Mouse (Mus musculus) ovary, postnatal 14 days (tissue): ENCODE results near the gene Cmbl.
A peak's percentile ranks its signal among the peaks of the same experiment; 100 is the strongest.

Experiments
- DNase-seq: peaks from one replicate; pipeline ENCODE4 v3.0.0; 2022; ENCODE audit warnings: low spot score

The Cmbl gene

DNA sequence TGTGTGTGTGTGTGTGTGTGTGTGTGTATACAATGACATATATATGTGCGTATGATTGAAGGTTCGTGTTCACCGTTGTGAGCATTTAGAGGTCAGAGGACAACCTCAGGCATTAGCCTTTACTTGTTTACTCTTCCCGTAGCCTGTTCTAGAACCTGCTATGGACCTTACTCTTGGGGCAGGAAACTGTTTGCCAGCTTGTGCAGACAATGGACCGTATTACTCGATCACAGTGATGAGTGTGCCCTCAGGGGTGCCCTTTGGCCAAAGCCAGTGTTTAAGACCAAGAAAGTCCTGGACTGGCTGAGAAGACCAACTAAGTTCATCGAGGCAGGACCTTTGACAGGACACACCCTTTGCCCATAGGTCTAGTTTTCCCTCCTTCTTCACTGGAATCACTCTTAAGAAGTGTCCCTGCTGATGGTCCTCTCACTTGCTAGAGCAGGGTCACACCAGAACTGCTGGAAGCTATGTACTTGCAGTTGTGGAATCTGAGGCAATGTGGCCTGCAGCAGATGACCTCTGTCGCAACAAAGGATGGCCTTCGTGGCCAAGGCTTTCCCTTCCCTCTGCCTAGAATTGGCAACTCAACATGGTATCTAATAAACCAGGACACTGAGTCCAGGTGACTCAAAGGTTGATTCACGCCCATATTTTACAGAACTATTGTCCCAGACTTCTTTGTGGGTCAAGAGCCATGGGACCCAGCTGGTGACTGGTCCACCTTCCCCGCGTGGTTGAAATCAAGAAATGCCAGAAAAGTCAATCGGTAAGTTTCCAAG lies 18.3 kb downstream of the Cmbl start:
- DNase-seq: no peak

DNA sequence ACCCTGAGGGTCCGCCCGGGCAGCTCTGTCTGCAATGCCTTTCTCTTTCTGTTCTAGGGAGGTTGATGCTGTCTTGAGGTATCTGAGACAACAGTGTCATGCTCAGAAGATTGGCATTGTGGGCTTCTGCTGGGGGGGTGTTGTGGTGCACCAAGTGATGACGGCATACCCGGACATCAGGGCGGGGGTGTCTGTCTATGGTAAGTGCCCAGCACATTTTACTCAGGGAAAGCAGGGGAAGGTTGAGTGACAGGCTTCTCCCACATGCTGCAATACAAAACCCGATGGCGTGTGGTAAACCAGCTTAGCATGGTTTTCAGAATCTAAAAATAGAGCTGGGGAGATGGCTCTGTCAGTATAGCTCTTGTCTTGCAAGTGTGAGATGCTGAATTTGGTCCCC lies 20.0 kb downstream of the Cmbl start:
- DNase-seq: no peak

DNA sequence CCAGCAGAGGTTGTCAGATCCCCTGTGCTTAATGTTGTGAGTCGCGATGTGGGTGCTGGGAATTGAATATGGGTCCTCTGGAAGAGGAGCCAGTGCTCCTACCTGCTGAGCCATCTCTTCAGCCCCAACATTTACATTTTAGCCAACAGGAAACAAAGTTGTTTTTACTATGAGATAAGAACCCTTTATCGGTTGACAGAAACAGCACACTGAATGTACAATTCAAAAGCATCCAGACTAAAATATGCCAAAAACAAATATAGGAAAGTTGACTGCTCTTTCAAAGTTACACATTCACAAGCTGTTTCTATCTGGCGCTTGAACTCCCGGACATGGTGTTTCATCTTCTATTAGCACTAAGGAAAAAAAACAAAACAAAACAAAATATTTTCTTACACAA lies 20.9 kb downstream of the Cmbl start:
- DNase-seq: no peak

DNA sequence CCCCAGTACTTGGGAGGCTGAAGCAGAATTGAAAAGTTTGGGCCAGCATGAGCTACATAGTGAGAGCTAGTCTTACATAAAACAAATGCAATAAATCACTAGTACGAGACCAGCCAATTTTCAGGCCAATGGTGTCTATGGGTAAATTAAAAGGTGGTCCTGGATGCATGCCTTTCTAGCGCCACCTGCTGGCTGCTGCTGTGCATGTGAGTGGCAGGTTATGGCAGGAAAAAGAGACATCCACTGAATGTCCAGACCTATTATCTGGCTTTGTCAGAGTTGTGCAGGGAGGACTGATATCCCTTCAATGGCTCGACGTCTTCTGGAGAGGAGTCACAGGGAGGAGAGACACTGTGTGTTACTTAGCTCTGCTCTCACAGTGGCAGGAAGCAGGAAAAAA lies 21.3 kb downstream of the Cmbl start:
- DNase-seq: peak; percentile 85

DNA sequence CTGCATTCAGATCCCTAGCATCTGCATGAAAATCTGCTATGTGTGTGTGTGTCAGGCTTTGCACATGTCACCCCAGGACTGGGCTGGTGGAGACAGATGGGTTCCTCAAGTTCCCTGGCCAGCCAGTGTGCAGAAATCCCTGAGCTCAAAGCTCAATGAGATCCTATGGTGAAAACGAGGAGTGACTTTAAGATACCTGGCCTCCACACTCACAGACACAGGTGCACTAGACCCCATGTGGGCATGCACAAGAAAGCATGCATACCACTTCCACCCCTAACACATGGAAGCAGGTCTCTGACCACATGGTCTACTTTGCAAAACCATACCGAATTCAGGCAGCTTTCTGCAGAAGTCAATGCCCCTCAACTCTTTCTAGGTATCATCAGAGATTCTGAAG lies 22.6 kb downstream of the Cmbl start:
- no peak for DNase-seq

DNA sequence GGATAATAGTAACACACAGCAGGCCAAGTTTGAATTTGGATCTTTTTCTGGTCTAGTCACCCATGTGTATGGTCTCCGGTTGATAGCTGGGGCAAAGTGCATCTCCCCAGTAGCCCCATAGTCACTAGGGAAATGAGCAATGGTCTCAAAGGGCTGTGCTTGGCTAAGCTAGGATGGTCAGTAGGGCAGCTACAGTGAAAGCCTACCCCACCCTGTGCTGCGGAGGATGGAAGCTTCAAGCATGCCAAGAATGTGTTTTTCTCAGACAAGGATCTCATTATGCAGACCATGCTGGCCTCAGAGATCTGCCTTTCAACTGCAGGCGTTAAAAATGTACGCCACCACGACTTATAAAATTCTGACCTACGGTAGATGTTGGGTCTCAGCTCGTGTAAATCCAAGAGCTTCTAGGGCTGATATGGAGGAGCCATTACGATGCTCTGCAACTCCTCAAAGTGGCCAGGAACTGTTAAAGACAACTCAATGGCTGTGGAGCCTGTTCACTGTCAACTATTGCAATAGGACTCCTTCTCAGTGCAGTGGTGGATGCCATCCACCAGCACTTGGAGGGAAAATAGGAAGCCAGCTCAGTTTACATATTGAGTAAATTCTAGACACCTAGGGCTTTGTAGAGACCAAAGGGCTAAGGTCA lies 23.9 kb downstream of the Cmbl start:
- DNase-seq: no peak

DNA sequence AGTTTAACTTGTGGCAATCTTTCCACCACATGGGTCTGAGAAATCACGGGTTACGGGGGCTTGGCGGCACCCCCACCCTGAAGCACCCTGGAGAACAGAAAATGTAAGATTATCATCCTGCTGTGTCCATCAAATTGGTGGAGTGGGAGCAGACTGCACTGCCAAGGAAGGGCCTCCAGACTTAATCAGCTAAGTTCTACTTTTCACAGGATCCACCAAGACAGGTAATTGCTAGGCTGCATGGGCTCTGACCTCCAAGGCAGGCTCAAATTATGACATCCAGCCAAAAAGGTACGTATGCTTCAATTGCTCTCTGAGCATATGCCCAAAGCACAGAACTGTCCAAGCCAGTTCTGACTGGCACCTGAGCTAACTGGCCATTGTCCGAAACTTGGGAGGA lies 25.0 kb downstream of the Cmbl start:
- no peak for DNase-seq

DNA sequence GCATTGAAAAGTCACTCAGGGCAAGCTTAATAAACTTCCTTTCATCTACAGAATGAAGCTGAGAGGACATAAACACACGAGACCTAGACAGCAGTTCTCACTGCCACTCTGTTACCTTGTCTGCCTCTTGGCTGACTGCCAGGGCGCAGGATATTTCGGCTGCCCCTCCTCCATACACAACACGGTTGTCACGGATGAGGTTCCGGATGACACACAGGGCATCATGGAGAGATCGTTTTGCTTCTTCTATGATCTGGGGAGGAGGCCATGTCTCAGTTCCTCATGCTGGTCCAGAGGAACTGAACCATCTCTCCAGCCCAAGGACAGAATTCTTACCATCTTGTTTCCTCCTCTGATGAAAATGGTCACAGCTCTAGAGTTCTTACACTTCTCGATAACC lies 27.3 kb downstream of the Cmbl start:
- DNase-seq: no peak

DNA sequence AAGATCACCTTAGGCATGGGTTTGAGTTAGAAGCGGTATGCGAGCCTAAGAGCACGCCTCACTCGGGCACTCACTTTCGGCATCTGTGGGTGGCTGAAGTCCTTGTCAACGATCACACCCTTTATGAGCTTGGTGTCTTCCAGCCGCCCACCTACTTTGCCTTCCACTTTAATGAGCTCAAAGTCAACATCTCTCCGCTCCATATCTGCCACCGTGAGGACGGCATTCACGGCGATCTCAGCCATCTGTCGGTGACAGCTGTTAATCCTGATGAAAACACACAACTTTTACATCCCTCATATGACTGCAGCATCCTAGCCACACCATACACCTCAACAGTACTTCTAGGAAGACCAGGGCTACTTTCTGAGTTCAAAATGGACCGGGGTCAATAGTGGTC lies 29.1 kb downstream of the Cmbl start:
- DNase-seq: no peak

DNA sequence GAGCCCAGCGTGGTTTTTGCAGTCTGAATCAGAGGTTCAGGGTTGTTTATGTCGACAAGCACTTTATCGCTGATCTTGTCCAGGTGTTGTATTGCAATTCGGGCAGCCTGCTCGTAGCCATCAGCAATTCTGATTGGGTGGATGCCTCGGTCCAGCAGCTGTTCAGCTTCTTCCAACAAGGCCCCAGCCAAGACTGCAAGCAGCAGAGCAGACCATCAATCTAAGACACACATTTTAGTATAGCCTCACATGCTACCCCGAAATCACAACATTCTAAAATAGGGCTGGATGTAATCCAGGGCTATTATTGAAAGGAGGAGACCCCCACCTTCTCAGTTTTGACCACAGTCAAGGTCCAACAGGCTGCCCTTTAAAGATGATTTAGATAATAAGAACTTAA lies 30.5 kb downstream of the Cmbl start:
- no peak for DNase-seq

DNA sequence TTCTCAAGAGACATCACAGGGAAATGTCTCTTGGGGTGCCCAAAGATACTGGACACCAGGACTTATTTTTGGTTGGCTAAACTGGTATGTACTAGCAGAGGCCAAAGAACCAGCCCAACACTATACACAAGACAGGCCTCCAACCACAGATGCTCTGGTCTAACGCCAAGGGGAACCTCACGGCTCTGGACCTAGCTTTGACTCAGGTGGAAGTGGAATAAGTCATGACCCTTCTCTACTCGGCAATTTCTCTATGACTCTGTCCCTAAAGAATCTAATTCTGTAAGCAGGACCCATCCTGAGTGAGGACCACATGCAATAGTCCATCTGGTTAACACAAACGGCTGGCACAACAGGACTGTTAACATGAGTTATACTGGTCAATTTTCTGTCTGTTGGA lies 34.6 kb downstream of the Cmbl start:
- DNase-seq: no peak

DNA sequence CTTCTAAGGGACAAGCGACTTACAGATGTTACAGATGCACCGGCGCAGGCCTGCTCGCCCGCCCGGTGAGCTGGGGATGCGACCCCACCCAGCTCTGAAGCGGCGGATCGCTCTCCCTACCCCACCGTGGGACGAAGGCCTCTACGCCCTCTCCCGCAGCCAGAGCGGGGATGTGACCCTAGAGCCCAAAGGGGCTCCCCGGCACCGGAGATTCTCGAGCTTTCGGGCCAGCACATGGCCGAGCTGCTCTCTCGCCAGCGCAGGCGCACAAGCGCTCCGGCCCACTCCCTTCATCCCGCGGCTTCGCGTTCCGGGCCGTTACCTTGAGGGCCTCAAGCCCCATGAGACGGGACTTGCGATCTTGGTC lies 36.1 kb downstream of the Cmbl start:
- DNase-seq: no peak

DNA sequence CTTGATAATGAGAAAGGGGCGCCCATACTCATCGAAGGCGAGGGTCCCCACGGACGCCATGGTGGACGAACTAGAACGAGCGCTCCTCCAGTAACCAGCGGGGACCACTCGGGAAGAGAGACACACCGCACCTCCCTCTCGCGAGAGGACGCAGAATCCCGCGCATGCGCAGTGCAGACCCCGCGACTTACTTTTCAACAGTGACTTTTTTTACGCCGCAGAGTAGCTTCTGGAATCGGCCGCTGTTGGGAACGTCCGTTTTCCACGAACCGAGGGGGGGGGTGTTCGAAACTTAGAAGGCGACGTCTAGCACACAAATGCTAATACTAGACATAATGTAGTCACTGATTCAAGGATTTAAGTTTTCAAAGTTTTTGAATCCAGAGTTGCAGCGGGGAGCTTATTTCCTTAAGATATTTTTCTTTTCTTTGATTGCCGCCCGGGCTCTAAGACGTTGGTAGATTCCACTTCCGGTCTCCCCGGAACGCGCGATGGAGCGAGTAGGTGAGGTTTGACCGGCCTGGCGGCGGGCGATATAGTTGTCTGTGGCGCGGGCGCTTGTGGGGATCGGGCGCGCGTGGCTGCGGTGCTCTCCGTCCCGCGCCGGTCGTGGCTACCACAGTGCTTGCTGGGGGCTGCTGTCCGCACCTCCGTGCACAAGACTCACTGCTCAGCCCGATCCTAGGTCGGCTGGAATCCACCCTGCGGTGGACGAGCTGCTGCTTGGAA lies 36.6 kb downstream of the Cmbl start, which contains the start of the genes Cct5 and Fam173b:
Cct5 (minus strand) TSS at position 159 of the 729 bp plus-strand sequence.
Fam173b (plus strand) TSS at position 207 of the 729 bp plus-strand sequence.
- peak; percentile 99 for DNase-seq

DNA sequence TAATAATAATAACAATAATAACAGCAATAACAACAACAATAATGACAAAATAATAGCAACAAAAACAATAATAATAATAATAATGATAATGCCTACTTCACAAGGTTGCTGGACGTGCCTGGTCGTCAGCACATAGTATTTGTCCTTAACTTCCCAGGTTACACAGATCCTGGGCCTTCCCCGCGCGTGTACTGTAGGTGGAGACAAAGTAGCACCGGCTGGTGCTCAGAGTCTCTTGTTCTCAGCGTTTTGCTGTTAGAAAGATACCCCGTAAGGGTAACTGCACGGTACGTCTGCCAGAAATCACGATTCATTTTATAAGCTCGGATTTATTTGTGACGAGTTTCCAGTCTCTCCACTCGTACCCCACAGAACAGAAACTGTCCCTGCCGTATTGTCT lies 37.2 kb downstream of the Cmbl start:
- no peak for DNase-seq

DNA sequence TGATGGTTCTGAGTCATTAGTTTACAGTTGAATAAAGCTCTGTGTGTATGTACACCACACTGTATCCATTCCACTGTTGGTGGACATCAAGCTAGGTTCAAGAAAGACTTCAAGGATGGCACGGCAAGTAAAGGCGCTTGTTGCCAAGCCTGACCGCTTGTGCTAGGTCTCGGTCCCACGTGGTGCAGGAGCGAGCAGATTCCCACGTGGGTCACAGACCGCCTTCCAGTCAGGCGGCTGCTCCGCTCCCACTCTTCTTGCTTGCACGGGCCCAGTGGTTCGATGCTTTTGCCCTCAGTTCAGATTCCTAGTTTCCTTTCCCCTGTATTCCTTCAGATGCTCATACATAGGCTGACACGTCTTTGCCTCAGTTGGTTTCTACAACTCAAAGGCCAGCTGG lies 37.9 kb downstream of the Cmbl start:
- DNase-seq: no peak

DNA sequence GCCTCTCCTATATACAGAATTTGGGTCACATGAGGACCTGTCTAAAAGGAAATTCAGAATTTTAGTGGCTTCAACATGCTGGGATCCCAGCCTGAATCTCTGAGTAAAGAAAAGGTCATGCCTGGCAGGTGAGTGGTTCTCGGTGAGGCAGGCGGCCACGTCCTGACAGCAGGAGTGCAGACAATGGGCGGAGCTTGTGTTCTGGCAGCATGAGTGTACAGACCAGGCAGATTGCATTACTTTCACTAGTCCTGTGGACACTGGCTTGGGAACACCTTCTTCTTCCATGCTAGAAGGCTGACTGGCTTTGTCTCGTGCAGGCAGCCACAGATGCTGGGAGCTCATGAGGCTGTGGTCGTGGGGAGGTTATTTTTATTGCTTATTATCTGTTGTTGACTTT lies 41.6 kb downstream of the Cmbl start:
- no peak for DNase-seq

DNA sequence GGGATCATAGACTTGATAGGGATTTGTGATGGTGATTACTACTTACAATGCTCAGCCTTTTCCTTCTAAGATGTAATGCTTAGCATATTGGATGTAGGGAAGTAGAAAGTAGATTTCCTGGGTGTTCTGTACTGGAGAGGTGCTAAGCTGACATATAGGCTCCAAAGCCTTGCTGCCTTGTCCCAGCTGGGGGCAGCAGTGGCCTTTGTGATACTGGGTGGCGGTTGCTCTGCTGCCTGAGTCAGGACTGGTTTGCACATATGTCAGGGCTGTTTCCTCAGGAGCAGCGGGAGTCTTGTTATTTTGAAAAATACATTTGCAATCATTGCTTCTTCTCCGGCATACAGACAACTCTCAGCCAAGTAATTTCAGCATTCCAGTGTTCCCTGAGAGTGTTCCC lies 45.8 kb downstream of the Cmbl start:
- no peak for DNase-seq

DNA sequence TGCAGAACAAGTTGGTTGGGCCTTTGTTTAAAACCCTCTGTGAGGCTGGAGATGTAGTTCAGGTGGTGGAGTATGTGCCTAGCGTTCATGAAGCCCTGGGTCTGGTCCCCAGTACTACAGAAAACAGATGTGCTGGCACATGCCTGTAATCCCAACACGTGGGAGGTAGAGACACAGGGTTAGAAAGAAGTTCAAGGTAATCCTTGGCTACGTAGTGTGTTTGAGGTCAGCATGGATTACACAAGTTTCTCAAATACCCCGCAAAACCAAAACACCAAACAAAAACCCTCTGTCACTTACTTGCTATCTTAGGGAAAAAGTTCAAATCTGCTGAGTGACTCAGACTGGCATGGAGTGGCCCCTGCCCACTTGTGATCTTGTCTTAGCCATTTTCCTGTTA lies 46.8 kb downstream of the Cmbl start:
- no peak for DNase-seq

DNA sequence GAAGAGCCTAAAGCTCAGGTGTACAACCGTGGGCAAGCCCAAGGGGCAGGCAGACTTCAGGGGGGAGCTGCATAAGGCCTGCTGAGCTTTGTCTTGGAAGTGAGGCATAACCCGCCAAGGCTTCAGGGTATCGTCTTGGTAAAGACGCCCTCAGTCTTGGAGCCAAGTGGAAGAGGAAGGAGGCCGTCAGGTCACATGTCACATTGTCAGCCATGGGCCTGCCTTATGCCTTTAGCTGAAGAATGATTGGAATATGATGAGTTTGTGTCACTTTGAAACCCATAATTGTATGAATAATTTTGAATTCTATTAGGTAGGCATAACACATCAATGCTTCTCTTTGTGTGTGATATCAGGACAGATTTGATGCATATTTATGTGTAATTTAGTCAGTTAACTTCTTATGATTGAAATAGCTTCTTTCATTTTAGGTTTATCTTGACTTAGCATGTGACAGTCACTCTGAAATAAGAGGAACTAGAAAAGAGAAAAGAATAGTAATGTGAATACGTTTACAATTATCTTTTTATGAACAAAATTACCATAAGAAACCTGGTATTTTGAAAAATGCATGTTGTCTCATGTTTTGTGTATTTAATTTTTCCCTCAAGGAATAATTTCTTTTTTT lies 48.8 kb downstream of the Cmbl start:
- no peak for DNase-seq

DNA sequence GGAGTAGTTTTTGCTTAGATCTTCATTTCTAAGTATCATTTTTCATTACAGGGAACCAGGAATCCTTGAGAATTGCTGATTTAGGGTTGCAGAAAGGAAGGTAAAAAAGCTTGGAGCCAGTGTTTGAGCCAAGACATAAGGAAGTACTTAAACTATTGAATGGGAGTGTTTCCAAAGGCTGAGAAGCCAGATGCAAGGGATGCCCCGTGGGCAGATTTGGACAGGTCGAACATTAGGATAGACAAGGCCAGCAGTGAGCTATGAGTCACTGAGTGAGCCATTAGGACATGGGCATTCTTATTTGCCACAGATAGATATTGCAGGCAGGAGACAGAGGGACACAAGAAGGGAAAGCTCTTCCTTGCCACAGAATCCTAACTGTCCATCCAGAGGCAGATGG lies 49.5 kb downstream of the Cmbl start:
- no peak for DNase-seq

DNA sequence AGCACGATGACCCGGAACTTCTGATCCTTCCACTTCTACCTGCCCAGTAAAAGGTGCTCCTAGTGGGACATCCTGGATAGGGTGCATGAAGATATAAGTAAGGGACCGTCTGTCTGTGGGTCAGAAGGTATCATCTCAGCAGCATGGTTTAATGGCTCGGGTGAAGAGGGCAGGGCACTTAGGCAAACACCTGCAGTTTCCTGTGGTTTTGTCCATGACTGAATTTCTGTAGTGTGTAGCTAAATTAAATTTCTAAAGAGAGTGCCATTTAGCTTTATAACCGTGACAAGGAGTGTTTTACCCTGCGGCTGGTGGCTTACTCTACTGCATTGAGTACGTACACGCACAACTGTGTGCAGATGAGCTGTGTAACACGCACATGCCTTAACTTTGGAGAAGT lies 52.1 kb downstream of the Cmbl start:
- DNase-seq: no peak

DNA sequence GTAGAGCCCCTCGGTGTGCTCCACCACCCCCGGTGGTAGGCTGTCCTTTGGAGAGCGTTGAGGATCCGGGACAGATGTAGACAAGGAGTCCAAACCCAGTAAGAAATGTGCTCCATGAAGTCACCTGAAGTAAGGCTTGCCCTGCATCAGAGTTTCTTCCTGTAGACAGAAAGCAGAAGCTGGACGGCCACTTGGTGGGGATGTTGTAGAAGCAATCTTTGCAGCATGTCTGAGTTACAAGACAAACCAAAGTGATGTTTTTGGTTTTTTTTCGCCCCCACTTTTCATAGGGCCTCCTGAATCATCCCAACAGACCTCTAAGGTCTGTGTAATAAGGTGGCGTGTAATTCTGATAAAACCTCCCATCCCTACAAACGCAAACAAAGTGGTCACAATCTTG lies 54.3 kb downstream of the Cmbl start:
- DNase-seq: no peak
